Mouse (Mus musculus) myocyte (in vitro differentiated cells): ENCODE measurements at regions not wholly inside any gene's neighbourhood (a gene's known extent, or its start where the extent isn't known, plus 50 kb on each side); places are given as distances from the start of the nearest gene placed in this dataset.

Source experiments
- H3K27me3 ChIP-seq: one replicate; pipeline ENCODE4 v1.6.1; 2011; ENCODE audit not compliant: control insufficient read depth, insufficient read depth, insufficient read length
- H3K36me3 ChIP-seq: one replicate; pipeline ENCODE4 v1.6.1; 2011; ENCODE audit not compliant: control insufficient read depth, insufficient read depth
- H3K4me2 ChIP-seq: one replicate; pipeline ENCODE4 v1.6.1; 2011; ENCODE audit warnings: low read depth, control low read depth
- H3K4me3 ChIP-seq: one replicate; pipeline ENCODE4 v1.5.1; 2011; ENCODE audit warnings: mild to moderate bottlenecking, control low read depth, moderate library complexity
- H3K79me2 ChIP-seq: one replicate; pipeline ENCODE4 v1.6.1; 2011; ENCODE audit not compliant: control insufficient read depth, insufficient read depth
- H3ac ChIP-seq: one replicate; pipeline ENCODE4 v1.6.1; 2011; ENCODE audit not compliant: control insufficient read depth, insufficient read length
- CEBPB ChIP-seq: IDR thresholded peaks from 2 replicates; pipeline ENCODE4 v1.6.1; 2011; ENCODE audit warnings: mild to moderate bottlenecking, moderate library complexity; ENCODE audit not compliant: poor library complexity, insufficient read depth, severe bottlenecking
- E2F4 ChIP-seq: IDR thresholded peaks from one replicate; pipeline ENCODE4 v1.6.1; 2011; ENCODE audit warnings: mild to moderate bottlenecking, control low read depth, moderate library complexity; ENCODE audit not compliant: insufficient read depth
- MAX ChIP-seq: IDR thresholded peaks from one replicate; pipeline ENCODE4 v1.6.1; 2011; ENCODE audit warnings: low read depth, mild to moderate bottlenecking, control low read depth
- MYOD1 ChIP-seq, 3 experiments: IDR thresholded peaks; one replicate each; pipeline ENCODE4 v1.6.1; 2011; ENCODE audit warnings: control low read depth in 2 of 3, low read depth in 2 of 3, mild to moderate bottlenecking in 2 of 3, moderate library complexity in 1 of 3; ENCODE audit not compliant: insufficient read length in 2 of 3, control insufficient read depth in 1 of 3
- MYOG ChIP-seq, 3 experiments: IDR thresholded peaks; one replicate each; pipeline ENCODE4 v1.6.1; 2011; ENCODE audit warnings: control low read depth in 2 of 3, low read depth in 2 of 3, mild to moderate bottlenecking in 2 of 3; ENCODE audit not compliant: insufficient read length in 2 of 3, control insufficient read depth in 1 of 3, insufficient read depth in 1 of 3
- POLR2A ChIP-seq: IDR thresholded peaks from one replicate; pipeline ENCODE4 v1.6.1; 2011; ENCODE audit warnings: low read depth, mild to moderate bottlenecking, control low read depth, moderate library complexity; ENCODE audit not compliant: insufficient read length
- POLR2AphosphoS2 ChIP-seq: IDR thresholded peaks from one replicate; pipeline ENCODE4 v1.6.1; 2011; ENCODE audit warnings: low read depth, control low read depth; ENCODE audit not compliant: insufficient read length
- REST ChIP-seq: IDR thresholded peaks from one replicate; pipeline ENCODE4 v1.6.1; 2011; ENCODE audit warnings: mild to moderate bottlenecking, control low read depth, moderate library complexity; ENCODE audit not compliant: insufficient read depth, insufficient read length
- SRF ChIP-seq: IDR thresholded peaks from one replicate; pipeline ENCODE4 v1.6.1; 2011; ENCODE audit warnings: low read depth; ENCODE audit not compliant: control insufficient read depth, insufficient read length
- TCF12 ChIP-seq: IDR thresholded peaks from one replicate; pipeline ENCODE4 v1.6.1; 2011; ENCODE audit warnings: mild to moderate bottlenecking, control low read depth; ENCODE audit not compliant: poor library complexity, insufficient read depth, severe bottlenecking
- TCF3 ChIP-seq: IDR thresholded peaks from one replicate; pipeline ENCODE4 v1.6.1; 2011; ENCODE audit warnings: low read depth, control low read depth; ENCODE audit not compliant: insufficient read length
- USF1 ChIP-seq: IDR thresholded peaks from one replicate; pipeline ENCODE4 v1.6.1; 2011; ENCODE audit warnings: low read depth, mild to moderate bottlenecking, control low read depth, moderate library complexity

- H3K79me2 ChIP-seq: no peaks in the 10 kb centered on the region
- no peak overlapping the region for H3K4me2 ChIP-seq
- no peak for TF ChIP-seq CEBPB
- TF ChIP-seq SRF: no peak
- TF ChIP-seq REST: no peak
- no peak for TF ChIP-seq E2F4
- no peak for TF ChIP-seq MYOG (IDR thresholded peaks at IDR 0.05; ENCODE audit: control insufficient read depth in 1 of 3, insufficient read depth in 1 of 3, insufficient read length in 2 of 3, low read depth in 2 of 3)
- TF ChIP-seq USF1: no peak
- no peak for TF ChIP-seq MAX
- TF ChIP-seq TCF12: no peak
- TF ChIP-seq POLR2AphosphoS2: no peak
- TF ChIP-seq MYOD1 (IDR thresholded peaks at IDR 0.05; ENCODE audit: control insufficient read depth in 1 of 3, insufficient read length in 2 of 3, low read depth in 2 of 3): no peak
- no peak overlapping the region for H3ac ChIP-seq
- no peaks in the 10 kb centered on the region for H3K27me3 ChIP-seq
- no peaks in the 10 kb centered on the region for H3K36me3 ChIP-seq
- H3K4me3 ChIP-seq: no peak overlapping the region
These were observed 89.6 kb upstream of the Dlx2 start for GRCm38 (mm10) chr2:71636134-71636533.

GRCm38 (mm10) chr2:71636590-71636989, 90.0 kb upstream of the Dlx2 start:
- no peaks in the 10 kb centered on the region for H3K36me3 ChIP-seq
- H3K4me2 ChIP-seq: no peak overlapping the region
- no peaks in the 10 kb centered on the region for H3K79me2 ChIP-seq
- no peaks in the 10 kb centered on the region for H3K27me3 ChIP-seq
- H3K4me3 ChIP-seq: no peak overlapping the region
- TF ChIP-seq POLR2AphosphoS2: no peak
- no peak for TF ChIP-seq MAX
- TF ChIP-seq TCF12: no peak
- no peak for TF ChIP-seq REST
- TF ChIP-seq MYOG (IDR thresholded peaks at IDR 0.05; ENCODE audit: control insufficient read depth in 1 of 3, insufficient read depth in 1 of 3, insufficient read length in 2 of 3, low read depth in 2 of 3): no peak
- TF ChIP-seq SRF: no peak
- no peak for TF ChIP-seq USF1
- TF ChIP-seq TCF3: no peak
- TF ChIP-seq E2F4: no peak
- no peak for TF ChIP-seq MYOD1 (IDR thresholded peaks at IDR 0.05; ENCODE audit: control insufficient read depth in 1 of 3, insufficient read length in 2 of 3, low read depth in 2 of 3)
- no peak for TF ChIP-seq POLR2A
- TF ChIP-seq CEBPB: no peak
- no peak overlapping the region for H3ac ChIP-seq

- Histone ChIP-seq H3ac (no peak overlapping the region), H3K4me2 (no peak overlapping the region), H3K4me3 (no peak overlapping the region), H3K27me3 (no peaks in the 10 kb centered on the region), H3K36me3 (no peaks in the 10 kb centered on the region), H3K79me2 (no peaks in the 10 kb centered on the region)
- TF ChIP-seq MYOD1 (IDR thresholded peaks at IDR 0.05; ENCODE audit: control insufficient read depth in 1 of 3, insufficient read length in 2 of 3, low read depth in 2 of 3) (peak in 1 of 3 experiments; percentile 17), USF1 (no peak)
These were observed 93.7 kb upstream of the Dlx2 start for GRCm38 (mm10) chr2:71640251-71640650.

GRCm38 (mm10) chr2:71644038-71644470, 97.5 kb upstream of the Dlx2 start:
- TF ChIP-seq TCF3 (peak; percentile 13), MYOG (IDR thresholded peaks at IDR 0.05; ENCODE audit: control insufficient read depth in 1 of 3, insufficient read depth in 1 of 3, insufficient read length in 2 of 3, low read depth in 2 of 3) (peak in 1 of 3 experiments; percentile 60), MYOD1 (IDR thresholded peaks at IDR 0.05; ENCODE audit: control insufficient read depth in 1 of 3, insufficient read length in 2 of 3, low read depth in 2 of 3) (peak in 1 of 3 experiments; percentile 44), MAX (no peak)
- H3K79me2 ChIP-seq: no peaks in the 10 kb centered on the region

GRCm38 (mm10) chr2:71647914-71648497, 97.4 kb upstream of the Itga6 start:
- TF ChIP-seq CEBPB (no peak), MYOG (IDR thresholded peaks at IDR 0.05; ENCODE audit: control insufficient read depth in 1 of 3, insufficient read depth in 1 of 3, insufficient read length in 2 of 3, low read depth in 2 of 3) (no peak), SRF (no peak), REST (no peak), E2F4 (no peak), MYOD1 (IDR thresholded peaks at IDR 0.05; ENCODE audit: control insufficient read depth in 1 of 3, insufficient read length in 2 of 3, low read depth in 2 of 3) (no peak), POLR2A (no peak), TCF12 (no peak), TCF3 (no peak), MAX (no peak), POLR2AphosphoS2 (no peak), USF1 (no peak)
- no peaks in the 10 kb centered on the region for H3K27me3 ChIP-seq
- H3K4me3 ChIP-seq: no peak overlapping the region
- H3K4me2 ChIP-seq: no peak overlapping the region
- H3ac ChIP-seq: no peak overlapping the region
- no peaks in the 10 kb centered on the region for H3K79me2 ChIP-seq
- no peaks in the 10 kb centered on the region for H3K36me3 ChIP-seq

More at GRCm38 (mm10) chr2:71644038-71644470, 97.5 kb upstream of the Dlx2 start:
- Histone ChIP-seq H3K4me2 (peak overlapping the region; percentile 62), H3ac (no peak overlapping the region), H3K36me3 (no peaks in the 10 kb centered on the region), H3K27me3 (no peaks in the 10 kb centered on the region), H3K4me3 (no peak overlapping the region)
